Mouse (Mus musculus) heart, embryonic 16.5 days (tissue): ENCODE data around the gene Aldh9a1. TPM values are rescaled to one million over a fixed set of nuclear protein-coding genes. Genes with fewer than 3 reads are reported as not detected.

Experiments used
- ATAC-seq: fragments of 200-750 bp; cut with Nextera tagmentation; replicated peaks from 2 replicates; pipeline ENCODE4 v1.8.0; 2017; ENCODE audit warnings: moderate number of reproducible peaks; ENCODE audit not compliant: insufficient read depth, low FRiP score; ENCODE audit errors: extremely low read depth
- H3K27ac ChIP-seq: fragments of 300-500 bp; sonication (generic); 2 replicates; pipeline ENCODE4 v1.5.1; 2014; ENCODE audit warnings: mild to moderate bottlenecking, low read length, control low read depth, moderate library complexity
- H3K27me3 ChIP-seq: fragments of 300-500 bp; sonication (generic); 2 replicates; pipeline ENCODE4 v1.6.1; 2014; ENCODE audit warnings: low read length, mixed read lengths; ENCODE audit not compliant: control insufficient read depth, insufficient read depth
- H3K36me3 ChIP-seq: fragments of 300-500 bp; sonication (generic); 2 replicates; pipeline ENCODE4 v1.6.1; 2014; ENCODE audit not compliant: control insufficient read depth, insufficient read depth
- H3K4me1 ChIP-seq: fragments of 300-500 bp; sonication (generic); 2 replicates; pipeline ENCODE4 v1.6.1; 2014; ENCODE audit warnings: low read length, mixed read lengths; ENCODE audit not compliant: control insufficient read depth, insufficient read depth
- H3K4me2 ChIP-seq: fragments of 300-500 bp; sonication (generic); 2 replicates; pipeline ENCODE4 v1.6.1; 2014; ENCODE audit warnings: low read depth, mild to moderate bottlenecking, control low read depth, low read length
- H3K4me3 ChIP-seq: fragments of 300-500 bp; sonication (generic); 2 replicates; pipeline ENCODE4 v1.5.1; 2014; ENCODE audit warnings: mild to moderate bottlenecking, control low read depth, low read length
- H3K9ac ChIP-seq: fragments of 300-500 bp; sonication (generic); 2 replicates; pipeline ENCODE4 v1.6.1; 2014; ENCODE audit warnings: low read length, control low read depth
- H3K9me3 ChIP-seq: fragments of 300-500 bp; sonication (generic); replicated peaks from 2 replicates; pipeline ENCODE4 v1.6.1; 2016; ENCODE audit warnings: low read length; ENCODE audit not compliant: control insufficient read depth
- WGBS: fragments of 180-500 bp; shearing (Covaris S2); extraction: QIAGEN DNeasy Blood & Tissue Kit; methylation state at CpG from one replicate; pipeline ENCODE4 v1.1.7; 2014; 5-methylcytosine and 5-hydroxymethylcytosine counted together
- polyA plus RNA-seq: library from polyadenylated mRNA; unstranded; fragments of >200 nt; fragmentation: Nextera tagmentation; extraction: Ambion mirVana; gene quantifications from 2 replicates; pipeline ENCODE4 v1.2.1, GENCODE M21; 2015

Gene Aldh9a1
- polyA plus RNA-seq, 1 experiment from 2014 or later: 42.0 TPM

- Histone ChIP-seq H3K27ac (no peak overlapping the region), H3K4me3 (no peak overlapping the region), H3K9me3 (no peaks in the 10 kb centered on the region), H3K36me3 (peaks cover 14% of the 10 kb centered on the region), H3K4me1 (no peaks in the 10 kb centered on the region), H3K9ac (no peak overlapping the region), H3K27me3 (no peaks in the 10 kb centered on the region), H3K4me2 (no peak overlapping the region)
- 69% methylated on average over 5 of the region's 5 CpGs for WGBS
- no peak for ATAC-seq
Observed at GRCm38 (mm10) chr1:167379751-167380150, 30.0 kb downstream of the Aldh9a1 start.

- no peaks in the 10 kb centered on the region for H3K27me3 ChIP-seq
- H3K4me1 ChIP-seq: peaks cover 3% of the 10 kb centered on the region
- H3K9me3 ChIP-seq: no peaks in the 10 kb centered on the region
- no peak overlapping the region for H3K4me3 ChIP-seq
- H3K4me2 ChIP-seq: no peak overlapping the region
- no peak for ATAC-seq
- no peak overlapping the region for H3K9ac ChIP-seq
- H3K27ac ChIP-seq: no peak overlapping the region
- 84% methylated on average over 2 of the region's 2 CpGs for WGBS
- H3K36me3 ChIP-seq: peaks cover 14% of the 10 kb centered on the region
Observed at GRCm38 (mm10) chr1:167380223-167380622, 30.4 kb downstream of the Aldh9a1 start.

GRCm38 (mm10) chr1:167381050-167382015, 31.5 kb downstream of the Aldh9a1 start:
- Histone ChIP-seq H3K4me1 (peaks cover 4% of the 10 kb centered on the region), H3K9ac (no peak overlapping the region), H3K9me3 (no peaks in the 10 kb centered on the region), H3K4me2 (no peak overlapping the region), H3K36me3 (peaks cover 10% of the 10 kb centered on the region), H3K27me3 (no peaks in the 10 kb centered on the region), H3K27ac (no peak overlapping the region), H3K4me3 (no peak overlapping the region)
- ATAC-seq: no peak
- 74% methylated on average over 8 of the region's 8 CpGs for WGBS

GRCm38 (mm10) chr1:167382316-167382715, 32.5 kb downstream of the Aldh9a1 start:
- Histone ChIP-seq H3K9me3 (no peaks in the 10 kb centered on the region), H3K27ac (no peak overlapping the region), H3K36me3 (no peaks in the 10 kb centered on the region; the same call in 1 of the 2 replicates), H3K27me3 (no peaks in the 10 kb centered on the region), H3K9ac (no peak overlapping the region), H3K4me1 (peaks cover 4% of the 10 kb centered on the region), H3K4me3 (no peak overlapping the region), H3K4me2 (no peak overlapping the region)
- 83% methylated on average over 7 of the region's 7 CpGs for WGBS
- ATAC-seq: no peak

- Histone ChIP-seq H3K4me3 (no peak overlapping the region), H3K27me3 (no peaks in the 10 kb centered on the region), H3K4me1 (peaks cover 4% of the 10 kb centered on the region), H3K27ac (no peak overlapping the region), H3K9me3 (no peaks in the 10 kb centered on the region), H3K4me2 (no peak overlapping the region), H3K9ac (no peak overlapping the region), H3K36me3 (no peaks in the 10 kb centered on the region)
- 85% methylated on average over 5 of the region's 5 CpGs for WGBS
- no peak for ATAC-seq
Observed at GRCm38 (mm10) chr1:167382763-167383162, 33.0 kb downstream of the Aldh9a1 start.

GRCm38 (mm10) chr1:167383178-167383577, 33.4 kb downstream of the Aldh9a1 start:
- Histone ChIP-seq H3K27me3 (no peaks in the 10 kb centered on the region), H3K4me3 (no peak overlapping the region), H3K9ac (no peak overlapping the region), H3K4me2 (no peak overlapping the region), H3K36me3 (no peaks in the 10 kb centered on the region), H3K27ac (no peak overlapping the region), H3K9me3 (no peaks in the 10 kb centered on the region), H3K4me1 (peaks cover 4% of the 10 kb centered on the region)
- 88% methylated on average over 5 of the region's 5 CpGs for WGBS
- no peak for ATAC-seq

- Histone ChIP-seq H3K4me2 (no peak overlapping the region), H3K27ac (no peak overlapping the region), H3K4me3 (no peak overlapping the region), H3K9ac (no peak overlapping the region), H3K36me3 (no peaks in the 10 kb centered on the region), H3K27me3 (no peaks in the 10 kb centered on the region), H3K9me3 (no peaks in the 10 kb centered on the region), H3K4me1 (peaks cover 4% of the 10 kb centered on the region)
- ATAC-seq: no peak
- 56% methylated on average over 3 of the region's 3 CpGs for WGBS
Observed at GRCm38 (mm10) chr1:167384156-167384555, 34.4 kb downstream of the Aldh9a1 start.

- H3K4me3 ChIP-seq: no peak overlapping the region
- H3K4me1 ChIP-seq: peaks cover 4% of the 10 kb centered on the region
- no peaks in the 10 kb centered on the region for H3K27me3 ChIP-seq
- no peak overlapping the region for H3K27ac ChIP-seq
- H3K36me3 ChIP-seq: no peaks in the 10 kb centered on the region
- no peak overlapping the region for H3K9ac ChIP-seq
- H3K9me3 ChIP-seq: no peaks in the 10 kb centered on the region
- no peak overlapping the region for H3K4me2 ChIP-seq
- 84% methylated on average over 2 of the region's 2 CpGs for WGBS
- ATAC-seq: no peak
Observed at GRCm38 (mm10) chr1:167385211-167385610, 35.4 kb downstream of the Aldh9a1 start.

- no peaks in the 10 kb centered on the region for H3K9me3 ChIP-seq
- no peak overlapping the region for H3K9ac ChIP-seq
- H3K36me3 ChIP-seq: no peaks in the 10 kb centered on the region
- H3K4me2 ChIP-seq: no peak overlapping the region
- H3K4me1 ChIP-seq: peaks cover 4% of the 10 kb centered on the region
- H3K27me3 ChIP-seq: no peaks in the 10 kb centered on the region
- ATAC-seq: no peak
- no peak overlapping the region for H3K27ac ChIP-seq
- no peak overlapping the region for H3K4me3 ChIP-seq
- 66% methylated on average over 5 of the region's 5 CpGs for WGBS
Observed at GRCm38 (mm10) chr1:167385636-167386035, 35.8 kb downstream of the Aldh9a1 start.
